Mouse (Mus musculus) midbrain, embryonic 16.5 days (tissue): Measurements from ENCODE around the gene Gadd45b. TPM values are rescaled to one million over a fixed set of nuclear protein-coding genes. Genes with fewer than 3 reads are reported as not detected.

ENCODE experiments used
- ATAC-seq: fragments of 200-750 bp; cut with Nextera tagmentation; 2 replicates; pipeline ENCODE4 v1.8.0; 2017; ENCODE audit warnings: moderate TSS enrichment
- H3K27ac ChIP-seq: fragments of 300-500 bp; sonication (generic); 2 replicates; pipeline ENCODE4 v1.5.1; 2014; ENCODE audit warnings: mild to moderate bottlenecking, low read length, mixed read lengths
- H3K27me3 ChIP-seq: fragments of 300-500 bp; sonication (generic); 2 replicates; pipeline ENCODE4 v1.6.1; 2014; ENCODE audit warnings: low read depth, low read length, mixed read lengths; ENCODE audit not compliant: control insufficient read depth, insufficient read depth
- H3K36me3 ChIP-seq: fragments of 300-500 bp; sonication (generic); 2 replicates; pipeline ENCODE4 v1.6.1; 2014; ENCODE audit warnings: mild to moderate bottlenecking, low read length, moderate library complexity, mixed read lengths; ENCODE audit not compliant: control insufficient read depth, insufficient read depth
- H3K4me1 ChIP-seq: fragments of 300-500 bp; sonication (generic); 2 replicates; pipeline ENCODE4 v1.6.1; 2014; ENCODE audit warnings: mild to moderate bottlenecking, low read length, mixed read lengths; ENCODE audit not compliant: control insufficient read depth, insufficient read depth
- H3K4me2 ChIP-seq: fragments of 300-500 bp; sonication (generic); 2 replicates; pipeline ENCODE4 v1.6.1; 2014; ENCODE audit warnings: mild to moderate bottlenecking, low read length, mixed read lengths
- H3K4me3 ChIP-seq: fragments of 300-500 bp; sonication (generic); 2 replicates; pipeline ENCODE4 v1.5.1; 2014; ENCODE audit warnings: low read depth, mild to moderate bottlenecking, low read length, moderate library complexity, mixed read lengths
- H3K9ac ChIP-seq: fragments of 300-500 bp; sonication (generic); 2 replicates; pipeline ENCODE4 v1.6.1; 2014; ENCODE audit warnings: low read depth, low read length, mixed read lengths
- H3K9me3 ChIP-seq: fragments of 300-500 bp; sonication (generic); replicated peaks from 2 replicates; pipeline ENCODE4 v1.6.1; 2014; ENCODE audit warnings: mild to moderate bottlenecking, low read length, mixed read lengths; ENCODE audit not compliant: control insufficient read depth, poor library complexity, severe bottlenecking
- WGBS: fragments of 180-500 bp; shearing (Covaris S2); extraction: QIAGEN DNeasy Blood & Tissue Kit; methylation state at CpG from one replicate; pipeline ENCODE4 v1.1.7; 2014; 5-methylcytosine and 5-hydroxymethylcytosine counted together
- polyA plus RNA-seq: library from polyadenylated mRNA; unstranded; fragments of >200 nt; fragmentation: Nextera tagmentation; extraction: Ambion mirVana; gene quantifications from 2 replicates; pipeline ENCODE4 v1.2.1, GENCODE M21; 2015

Gene Gadd45b
- polyA plus RNA-seq, 1 experiment from 2014 or later: 7.1 TPM

DNA sequence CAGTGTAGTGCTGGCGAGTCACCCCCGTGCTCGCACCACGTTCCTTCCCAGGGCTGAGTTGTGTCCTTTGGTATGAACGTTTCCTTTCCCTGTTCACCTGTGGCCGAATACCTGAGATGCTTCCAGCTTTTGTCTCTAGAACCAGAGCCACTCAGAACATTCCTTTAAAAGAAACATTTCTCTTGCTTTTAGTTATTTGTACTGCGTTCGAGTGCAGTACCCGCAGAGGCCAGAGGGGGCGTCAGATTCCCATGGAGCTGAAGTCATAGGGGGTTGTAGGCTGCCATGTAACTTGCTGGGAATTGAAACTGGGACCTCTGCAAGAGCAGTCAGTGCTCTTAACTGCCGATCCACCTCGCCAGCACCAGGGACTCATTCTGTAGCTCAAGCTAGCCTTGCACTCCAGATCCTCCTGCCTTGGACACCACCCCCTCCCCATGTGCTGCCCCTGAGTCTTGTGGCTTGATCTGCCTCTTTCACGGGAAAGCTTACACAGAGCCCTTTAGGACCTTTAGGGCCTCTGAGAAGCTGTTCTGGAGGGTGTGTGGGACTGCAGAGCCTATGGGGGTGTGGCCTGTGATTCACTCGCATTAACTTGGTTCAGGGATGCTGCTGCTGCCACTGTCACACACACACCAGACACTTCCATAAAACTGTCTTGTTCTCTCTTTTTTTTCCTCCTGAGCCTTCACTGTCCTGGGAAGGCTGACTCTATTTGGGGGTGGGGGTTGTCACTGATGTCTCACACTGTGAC, 17.0 kb downstream of the Gadd45b start:
- Histone ChIP-seq H3K27me3 (no peaks in the 10 kb centered on the region), H3K9ac (no peak overlapping the region), H3K4me3 (no peak overlapping the region), H3K4me1 (no peaks in the 10 kb centered on the region), H3K27ac (no peak overlapping the region), H3K9me3 (no peaks in the 10 kb centered on the region), H3K36me3 (no peaks in the 10 kb centered on the region), H3K4me2 (no peak overlapping the region)
- 67% methylated on average over 14 of the region's 14 CpGs for WGBS
- no peak for ATAC-seq

GRCm38 (mm10) chr10:80947802-80948201, 17.9 kb downstream of the Gadd45b start:
- Histone ChIP-seq H3K4me2 (no peak overlapping the region), H3K27me3 (no peaks in the 10 kb centered on the region), H3K9ac (0 out of 2 replicates have a peak overlapping the region, but pooled peaks have one; percentile 6), H3K4me3 (no peak overlapping the region), H3K36me3 (no peaks in the 10 kb centered on the region), H3K27ac (no peak overlapping the region), H3K4me1 (no peaks in the 10 kb centered on the region), H3K9me3 (no peaks in the 10 kb centered on the region)
- ATAC-seq: no peak
- WGBS: 60% methylated on average over 2 of the region's 2 CpGs

GRCm38 (mm10) chr10:80948570-80948969, 18.7 kb downstream of the Gadd45b start:
- H3K9ac ChIP-seq: no peak overlapping the region
- 30% methylated on average over 6 of the region's 6 CpGs for WGBS
- no peak for ATAC-seq
- no peak overlapping the region for H3K4me3 ChIP-seq
- H3K27ac ChIP-seq: no peak overlapping the region
- no peaks in the 10 kb centered on the region for H3K9me3 ChIP-seq
- H3K4me1 ChIP-seq: no peaks in the 10 kb centered on the region
- no peak overlapping the region for H3K4me2 ChIP-seq
- no peaks in the 10 kb centered on the region for H3K36me3 ChIP-seq
- no peaks in the 10 kb centered on the region for H3K27me3 ChIP-seq

GRCm38 (mm10) chr10:80949081-80949480, 19.2 kb downstream of the Gadd45b start:
- Histone ChIP-seq H3K27ac (no peak overlapping the region), H3K9me3 (no peaks in the 10 kb centered on the region), H3K36me3 (no peaks in the 10 kb centered on the region), H3K4me2 (no peak overlapping the region), H3K27me3 (no peaks in the 10 kb centered on the region), H3K4me3 (no peak overlapping the region), H3K9ac (no peak overlapping the region), H3K4me1 (no peaks in the 10 kb centered on the region)
- ATAC-seq: no peak
- WGBS: 70% methylated on average over 3 of the region's 3 CpGs

DNA sequence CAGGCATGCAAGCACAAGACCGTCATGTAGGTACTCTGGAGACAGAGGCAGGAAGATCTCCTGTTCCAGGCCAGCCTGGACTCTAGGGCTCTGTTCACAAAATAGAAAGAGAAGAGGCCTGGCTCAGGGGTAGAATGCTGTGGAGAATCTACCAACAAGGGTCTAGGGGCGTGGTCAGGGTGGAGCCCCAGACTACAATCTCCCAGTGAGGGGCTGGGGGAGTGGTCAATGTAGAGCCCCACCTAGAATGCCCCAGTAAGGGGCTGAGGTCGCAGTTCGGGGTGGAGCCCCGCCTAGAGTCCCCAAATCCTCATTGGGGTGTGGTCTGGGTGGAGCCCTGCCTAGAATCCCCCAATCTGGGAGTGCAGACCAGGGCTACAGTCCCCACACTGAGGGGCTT, 20.4 kb downstream of the Gadd45b start:
- Histone ChIP-seq H3K4me2 (no peak overlapping the region), H3K9me3 (no peaks in the 10 kb centered on the region), H3K27ac (no peak overlapping the region), H3K36me3 (no peaks in the 10 kb centered on the region), H3K27me3 (no peaks in the 10 kb centered on the region), H3K4me3 (no peak overlapping the region), H3K4me1 (no peaks in the 10 kb centered on the region; the same call in 1 of the 2 replicates), H3K9ac (no peak overlapping the region)
- 21% methylated on average over 5 of the region's 5 CpGs for WGBS
- ATAC-seq: no peak

- Histone ChIP-seq H3K9ac (no peak overlapping the region), H3K36me3 (no peaks in the 10 kb centered on the region), H3K4me1 (no peaks in the 10 kb centered on the region; the same call in 1 of the 2 replicates), H3K4me2 (no peak overlapping the region), H3K9me3 (no peaks in the 10 kb centered on the region), H3K4me3 (no peak overlapping the region), H3K27me3 (no peaks in the 10 kb centered on the region), H3K27ac (no peak overlapping the region)
- WGBS: 82% methylated on average over 10 of the region's 10 CpGs
- no peak for ATAC-seq
Observed at GRCm38 (mm10) chr10:80951761-80952390, 22.0 kb downstream of the Gadd45b start.

- ATAC-seq: no peak
- H3K4me1 ChIP-seq: no peaks in the 10 kb centered on the region; the same call in 1 of the 2 replicates
- H3K4me2 ChIP-seq: no peak overlapping the region
- H3K9me3 ChIP-seq: no peaks in the 10 kb centered on the region
- no peak overlapping the region for H3K27ac ChIP-seq
- H3K36me3 ChIP-seq: no peaks in the 10 kb centered on the region
- no peak overlapping the region for H3K9ac ChIP-seq
- no peaks in the 10 kb centered on the region for H3K27me3 ChIP-seq
- H3K4me3 ChIP-seq: no peak overlapping the region
- 76% methylated on average over 15 of the region's 15 CpGs for WGBS
Observed at GRCm38 (mm10) chr10:80952449-80952848, 22.6 kb downstream of the Gadd45b start.

- H3K36me3 ChIP-seq: no peaks in the 10 kb centered on the region
- no peak overlapping the region for H3K4me3 ChIP-seq
- H3K27me3 ChIP-seq: no peaks in the 10 kb centered on the region
- no peak overlapping the region for H3K4me2 ChIP-seq
- H3K9ac ChIP-seq: no peak overlapping the region
- 71% methylated on average over 13 of the region's 13 CpGs for WGBS
- no peaks in the 10 kb centered on the region for H3K9me3 ChIP-seq
- H3K27ac ChIP-seq: no peak overlapping the region
- ATAC-seq: no peak
- H3K4me1 ChIP-seq: no peaks in the 10 kb centered on the region; the same call in 1 of the 2 replicates
Observed at GRCm38 (mm10) chr10:80954415-80954814, 24.5 kb downstream of the Gadd45b start.

GRCm38 (mm10) chr10:80954843-80955242, 25.0 kb downstream of the Gadd45b start:
- H3K9me3 ChIP-seq: no peaks in the 10 kb centered on the region
- no peaks in the 10 kb centered on the region; the same call in 1 of the 2 replicates for H3K4me1 ChIP-seq
- WGBS: 74% methylated on average over 6 of the region's 6 CpGs
- no peak overlapping the region for H3K4me2 ChIP-seq
- no peak overlapping the region for H3K9ac ChIP-seq
- no peaks in the 10 kb centered on the region for H3K36me3 ChIP-seq
- no peak overlapping the region for H3K4me3 ChIP-seq
- H3K27me3 ChIP-seq: no peaks in the 10 kb centered on the region
- no peak overlapping the region for H3K27ac ChIP-seq
- no peak for ATAC-seq
